Mouse (Mus musculus): ENCODE data around the gene Upk2. TPM values are rescaled to one million over a fixed set of nuclear protein-coding genes. Genes with fewer than 3 reads are reported as not detected.
"Not testable (repeated sequence)": the region's sequence is repeated elsewhere in the genome, so short reads cannot be mapped to it uniquely, and the experiment has no call there.

Upk2 gene
- total RNA-seq, 2 experiments from 2014 or later = not detected

DNA sequence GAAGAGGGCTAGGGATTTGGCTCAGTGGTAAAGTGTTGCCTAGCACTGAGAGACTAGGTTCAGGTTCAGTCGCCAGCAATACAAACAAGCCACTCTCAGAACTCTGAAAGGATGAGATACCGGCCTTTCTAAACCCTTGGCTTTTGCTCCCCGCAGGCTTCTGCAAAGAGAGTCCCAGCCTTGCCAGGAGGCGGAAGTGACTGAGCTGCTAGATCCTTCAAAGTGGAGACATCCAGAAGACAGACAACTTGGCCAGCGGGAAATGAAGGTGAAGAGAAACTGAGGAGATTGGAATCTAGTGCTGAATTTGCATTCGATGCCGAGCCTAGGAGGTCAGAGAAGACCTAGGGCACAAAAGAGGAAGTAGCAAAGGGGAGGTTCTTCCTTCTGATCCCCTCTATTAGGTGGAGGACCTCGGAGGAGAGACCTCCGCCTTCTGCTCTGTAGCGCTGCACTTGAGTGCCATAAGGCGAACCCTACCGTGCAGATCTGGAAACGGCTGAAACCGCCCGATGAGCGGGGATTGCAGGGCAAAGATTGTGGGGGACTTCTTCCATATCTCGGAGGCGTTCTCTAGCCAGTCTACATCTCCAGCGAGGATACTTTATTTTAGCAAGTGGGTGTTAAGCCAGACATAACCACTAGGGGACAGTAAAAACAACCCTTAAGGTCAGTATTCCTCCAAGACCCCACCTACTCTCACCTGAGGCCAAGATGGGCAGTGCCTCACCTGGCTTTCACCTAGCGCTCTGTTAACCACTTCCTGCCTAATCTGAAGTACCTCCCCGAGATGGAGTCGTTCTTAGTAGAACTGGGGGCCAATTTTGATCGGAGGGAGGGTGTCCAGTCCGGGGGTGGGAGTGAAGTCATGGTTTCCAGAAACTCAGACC is 22.8 kb upstream of the Upk2 start:
- peak; percentile 95 for TF ChIP-seq CTCF (conservative IDR thresholded peaks at IDR 0.05)
- no peak for DNase-seq (ENCODE audit: low spot score in 2 of 2)
- Histone ChIP-seq H3K4me3 (peak overlapping the region; percentile 70), H3K27ac (peak overlapping the region; percentile 99)

DNA sequence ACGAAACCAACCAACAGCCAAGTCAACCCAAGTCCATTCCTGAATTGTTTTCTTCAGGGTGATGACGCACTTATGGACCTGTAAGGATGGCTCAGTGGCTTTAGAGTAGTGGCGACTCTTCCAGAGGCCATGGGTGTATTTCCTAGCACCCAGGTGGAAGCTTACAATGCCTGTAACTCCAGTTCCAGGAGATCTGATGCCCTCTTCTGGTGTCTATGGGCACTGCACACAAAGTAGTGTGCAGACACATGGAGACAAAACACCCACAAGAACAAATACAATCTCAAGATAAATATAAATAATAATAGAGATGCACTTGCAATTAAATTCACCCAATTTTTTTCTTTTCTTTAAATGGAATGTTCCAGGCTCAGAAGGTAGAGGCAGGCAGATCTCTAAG is 21.2 kb upstream of the Upk2 start:
- Histone ChIP-seq H3K4me3 (no peak overlapping the region), H3K27ac (no peak overlapping the region)
- TF ChIP-seq CTCF (conservative IDR thresholded peaks at IDR 0.05) = peak; percentile 68
- DNase-seq (ENCODE audit: low spot score in 2 of 2) = no peak

DNA sequence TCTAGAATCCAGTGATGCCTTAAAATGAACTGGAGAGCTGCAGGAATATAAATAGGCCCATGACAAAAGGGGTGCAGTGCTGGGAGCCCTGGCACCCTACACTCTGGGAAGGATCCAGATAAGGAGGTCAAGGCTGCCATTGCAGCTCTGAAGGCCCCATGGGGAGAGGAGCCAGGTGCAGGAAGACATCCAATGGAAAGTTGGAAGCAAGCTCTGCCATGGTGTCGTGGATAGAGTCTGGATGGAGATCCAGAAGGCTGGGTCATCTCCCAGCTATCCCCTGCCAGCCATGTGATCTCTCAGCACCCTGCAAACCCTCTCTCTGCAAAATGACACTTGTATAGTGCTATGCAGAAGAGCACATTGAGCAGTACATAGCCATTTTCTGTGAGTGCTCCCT is 19.6 kb upstream of the Upk2 start:
- H3K27ac ChIP-seq = no peak overlapping the region
- TF ChIP-seq CTCF (conservative IDR thresholded peaks at IDR 0.05) = no peak
- no peak overlapping the region for H3K4me3 ChIP-seq
- DNase-seq (ENCODE audit: low spot score in 2 of 2) = no peak

DNA sequence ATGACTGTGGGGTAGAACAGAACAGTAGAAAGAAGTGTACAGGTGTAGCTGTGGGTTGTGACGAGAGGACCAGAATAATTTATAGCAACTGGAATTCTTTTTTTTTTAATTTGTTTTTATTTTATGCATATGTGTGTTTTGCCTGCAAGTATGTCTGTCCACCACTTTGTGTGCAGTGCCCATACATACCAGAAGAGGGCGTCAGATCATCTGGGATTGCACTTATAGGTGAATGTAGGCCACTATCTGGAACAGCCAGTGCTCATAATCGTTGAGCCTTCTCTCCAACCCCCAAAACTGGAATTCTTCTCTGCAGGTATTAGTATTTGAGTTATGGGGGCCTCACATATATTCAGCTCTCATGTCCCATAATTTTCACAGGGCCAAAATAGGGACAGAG is 18.4 kb upstream of the Upk2 start:
- Histone ChIP-seq H3K4me3 (no peak overlapping the region), H3K27ac (no peak overlapping the region)
- peak; percentile 61 for TF ChIP-seq CTCF (conservative IDR thresholded peaks at IDR 0.05)
- no peak for DNase-seq (ENCODE audit: low spot score in 2 of 2)

- H3K27ac ChIP-seq = peak overlapping the region; percentile 72
- TF ChIP-seq CTCF (conservative IDR thresholded peaks at IDR 0.05) = no peak
- no peak overlapping the region for H3K4me3 ChIP-seq
- no peak for DNase-seq (ENCODE audit: low spot score in 2 of 2)
These were observed 14.0 kb upstream of the Upk2 start for GRCm38 (mm10) chr9:44468800-44469199.

- Histone ChIP-seq H3K27ac (peak overlapping the region; percentile 72), H3K4me3 (no peak overlapping the region)
- DNase-seq (ENCODE audit: low spot score in 2 of 2) = no peak
- TF ChIP-seq CTCF (conservative IDR thresholded peaks at IDR 0.05) = no peak
These were observed 13.4 kb upstream of the Upk2 start for GRCm38 (mm10) chr9:44468224-44468623.

GRCm38 (mm10) chr9:44461950-44462349 is 7.2 kb upstream of the Upk2 start:
- DNase-seq (ENCODE audit: low spot score in 2 of 2) = no peak
- Histone ChIP-seq H3K4me3 (no peak overlapping the region), H3K27ac (no peak overlapping the region)
- no peak for TF ChIP-seq CTCF (conservative IDR thresholded peaks at IDR 0.05)

GRCm38 (mm10) chr9:44457035-44457742 is 2.4 kb upstream of the Upk2 start:
- no peak for TF ChIP-seq CTCF (conservative IDR thresholded peaks at IDR 0.05)
- peak overlapping the region; percentile 90 for H3K27ac ChIP-seq
- peak overlapping the region; percentile 43 for H3K4me3 ChIP-seq
- peak; percentile 87 to 96 for DNase-seq (ENCODE audit: low spot score in 2 of 2)

- peak; percentile 94 for TF ChIP-seq CTCF (conservative IDR thresholded peaks at IDR 0.05)
- DNase-seq (ENCODE audit: low spot score in 2 of 2) = peak; percentile 62 to 94
- H3K4me3 ChIP-seq = no peak overlapping the region
- no peak overlapping the region for H3K27ac ChIP-seq
These were observed 465 bp downstream of the Upk2 start for GRCm38 (mm10) chr9:44454132-44454890.

- peak; percentile 70 for TF ChIP-seq CTCF (conservative IDR thresholded peaks at IDR 0.05)
- no peak for DNase-seq (ENCODE audit: low spot score in 2 of 2)
- no peak overlapping the region for H3K4me3 ChIP-seq
These were observed 4.4 kb downstream of the Upk2 start for GRCm38 (mm10) chr9:44450387-44450786.

DNA sequence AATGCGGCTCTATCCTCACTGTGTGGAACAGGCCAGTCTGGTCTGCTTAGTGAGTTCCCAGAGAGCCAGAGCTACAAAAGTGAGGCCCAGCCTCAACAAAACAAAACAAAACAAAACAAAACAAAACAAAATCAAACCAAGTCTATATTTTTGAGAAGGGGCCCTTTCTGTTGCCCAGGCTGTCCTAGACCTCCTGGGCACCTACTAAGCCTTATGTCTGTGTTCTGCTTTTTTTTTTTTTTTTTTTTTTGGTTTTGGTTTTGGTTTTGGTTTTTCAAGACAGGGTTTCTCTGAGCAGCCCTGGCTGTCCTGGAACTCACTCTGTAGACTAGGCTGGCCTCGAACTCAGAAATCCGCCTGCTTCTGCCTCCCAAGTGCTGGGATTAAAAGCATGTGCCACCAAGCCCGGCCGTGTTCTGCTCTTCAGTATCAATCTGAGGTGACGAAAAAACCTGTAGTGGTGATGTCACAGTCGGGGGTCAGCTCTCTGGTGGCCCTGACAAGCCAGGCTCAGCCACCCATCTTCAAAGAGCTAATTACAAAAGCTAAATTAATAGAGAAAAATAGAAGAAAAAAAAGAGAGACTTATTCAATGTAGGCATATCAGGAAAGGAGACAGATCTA is 10.3 kb downstream of the Upk2 start:
- H3K27ac ChIP-seq; DNase-seq (ENCODE audit: low spot score in 2 of 2); H3K4me3 ChIP-seq: not testable (repeated sequence)

More at GRCm38 (mm10) chr9:44450387-44450786, 4.4 kb downstream of the Upk2 start:
- no peak overlapping the region for H3K27ac ChIP-seq

GRCm38 (mm10) chr9:44440961-44441360 is 13.8 kb downstream of the Upk2 start, which contains the start of gene Foxr1:
Gene Foxr1, minus strand, starts transcription at chr9:44441136.
- no peak within 1 kb of the TSS for H3K27ac ChIP-seq
- no peak within 1 kb of the TSS for H3K4me3 ChIP-seq
- no peak for DNase-seq (ENCODE audit: low spot score in 2 of 2)
- TF ChIP-seq CTCF (conservative IDR thresholded peaks at IDR 0.05) = no peak

Data from layer of hippocampus, adult 2 months (tissue).